Mouse (Mus musculus) liver, embryonic 16.5 days (tissue): ENCODE measurements around the gene Sec14l1. TPM values are rescaled to one million over a fixed set of nuclear protein-coding genes. Genes with fewer than 3 reads are reported as not detected.

Experiments
- microRNA-seq: library from miRNA; unstranded; fragments of <30 nt; microRNA quantifications from one replicate; pipeline ENCODE4, GENCODE M21; 2016
- polyA plus RNA-seq: library from polyadenylated mRNA; unstranded; fragments of >200 nt; fragmentation: Nextera tagmentation; extraction: Ambion mirVana; gene quantifications from 2 replicates; pipeline ENCODE4 v1.2.1, GENCODE M21; 2015

Sec14l1 gene
- polyA plus RNA-seq, 1 experiment from 2014 or later, result 19.3 TPM

Small RNA genes lying within 50 kb of the gene (microRNA-seq; reads per million reads assigned to microRNA genes)
- gene Gm24323 (not detected), gene Mir6516 (not detected)

Other genes starting within 250 kb of the Sec14l1 start
- gene Mgat5b, start 196.3 kb upstream of the Sec14l1 start, polyA plus RNA-seq, result 0.05 TPM in 1 of 2 replicates, not detected in the other
- 39.1 and 40.8 TPM in 2 replicates for gene Sept9, start 84.5 kb downstream of the Sec14l1 start, polyA plus RNA-seq